Mouse (Mus musculus): ENCODE data around the gene Nol10.
"Not testable (repeated sequence)": the region's sequence is repeated elsewhere in the genome, so short reads cannot be mapped to it uniquely, and the experiment has no call there.

The Nol10 gene

GRCm38 (mm10) chr12:17411797-17412526 lies 63.7 kb downstream of the Nol10 start:
- peak; percentile 68 to 74 for DNase-seq

DNA sequence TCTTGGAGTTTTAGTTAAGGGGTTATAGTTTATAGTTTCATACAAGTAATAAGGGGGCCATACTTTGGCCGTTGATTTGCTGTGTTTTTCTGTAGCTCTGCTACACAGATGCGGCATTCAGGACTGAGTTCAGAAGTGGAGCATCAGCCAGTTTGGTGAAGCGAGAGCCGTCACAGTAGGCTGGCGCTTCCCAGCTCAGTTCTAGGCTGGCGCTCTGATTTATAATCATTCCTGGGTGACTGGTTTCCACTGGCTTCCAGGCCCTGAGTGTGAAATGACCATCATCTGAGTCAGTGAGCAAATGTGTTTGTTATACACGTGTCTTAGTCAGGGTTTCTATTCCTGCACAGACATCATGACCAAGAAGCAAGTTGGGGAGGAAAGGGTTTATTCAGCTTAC lies 66.5 kb downstream of the Nol10 start:
- no peak for DNase-seq

- DNase-seq, result no peak
Observed at GRCm38 (mm10) chr12:17420168-17420810, 72.0 kb downstream of the Nol10 start.

DNA sequence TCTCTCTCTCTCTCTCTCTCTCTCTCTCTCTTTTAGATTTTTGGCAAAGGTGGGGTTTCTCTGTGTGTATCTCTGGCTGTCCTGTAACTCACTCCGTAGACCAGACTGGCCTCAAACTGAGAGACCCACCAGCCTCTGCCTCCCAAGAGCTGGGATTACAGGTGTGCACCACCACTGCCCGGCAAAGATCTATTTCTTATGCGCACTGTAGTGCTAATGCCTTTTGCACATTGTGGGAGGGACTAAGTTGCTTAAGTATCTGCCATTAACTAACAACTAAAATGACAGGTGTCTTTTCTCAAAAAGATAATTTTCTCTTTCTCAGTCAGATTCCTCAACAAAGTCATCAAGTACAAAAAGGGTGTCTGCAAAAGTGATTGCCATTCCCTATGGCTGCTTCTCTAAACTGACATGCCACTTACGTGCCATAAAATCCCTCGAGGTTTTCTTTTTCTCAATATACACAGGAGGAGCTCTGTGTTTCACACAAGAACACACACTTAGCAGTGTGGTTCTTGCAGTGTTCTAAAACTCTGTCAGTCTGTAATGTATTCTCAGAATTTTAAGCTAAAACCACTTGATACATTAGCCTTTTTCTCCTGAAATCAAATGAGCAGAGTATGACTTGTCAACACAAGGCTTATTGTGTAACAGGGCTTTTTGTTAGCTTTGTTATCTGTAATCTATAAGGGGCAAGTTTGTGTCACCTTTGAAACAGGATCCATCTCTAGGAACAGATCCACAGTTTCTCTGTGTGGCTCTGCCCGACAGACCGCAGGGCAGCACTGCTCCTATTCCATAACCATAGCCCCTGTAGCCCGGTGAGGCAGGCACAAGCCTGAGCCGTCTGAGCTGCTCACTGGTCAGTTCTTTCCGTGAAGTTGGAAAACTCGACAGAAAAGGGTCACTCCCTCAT lies 77.3 kb downstream of the Nol10 start:
- no peak for DNase-seq

DNA sequence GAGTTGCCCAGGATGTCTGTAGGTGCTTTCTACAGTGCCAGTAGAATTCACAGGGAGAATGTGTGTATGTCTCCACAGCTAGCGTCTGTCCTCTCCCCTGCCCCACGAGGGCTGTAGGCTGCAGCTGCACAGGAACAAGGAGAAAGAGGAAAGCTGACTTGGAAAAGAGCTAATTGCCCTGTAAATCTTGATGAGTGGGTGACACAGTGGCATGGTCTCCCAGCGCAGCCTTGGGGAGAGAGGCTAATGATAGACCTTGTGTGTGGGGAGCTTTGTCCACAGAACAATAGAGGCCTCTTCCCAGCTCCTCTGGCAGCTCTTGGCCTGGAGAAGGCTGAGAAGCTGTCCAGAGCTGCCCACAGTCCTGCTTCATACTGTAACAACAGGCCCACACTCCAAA lies 78.5 kb downstream of the Nol10 start:
- DNase-seq, result no peak

GRCm38 (mm10) chr12:17430578-17430977 lies 82.3 kb downstream of the Nol10 start:
- DNase-seq, result no peak

- no peak for DNase-seq
Observed at GRCm38 (mm10) chr12:17431166-17431565, 82.9 kb downstream of the Nol10 start.

- DNase-seq, result no peak
Observed at GRCm38 (mm10) chr12:17431812-17432332, 83.6 kb downstream of the Nol10 start.

GRCm38 (mm10) chr12:17433712-17434111 lies 85.5 kb downstream of the Nol10 start:
- no peak for DNase-seq

- no peak for DNase-seq
Observed at GRCm38 (mm10) chr12:17436471-17436870, 88.2 kb downstream of the Nol10 start.

DNA sequence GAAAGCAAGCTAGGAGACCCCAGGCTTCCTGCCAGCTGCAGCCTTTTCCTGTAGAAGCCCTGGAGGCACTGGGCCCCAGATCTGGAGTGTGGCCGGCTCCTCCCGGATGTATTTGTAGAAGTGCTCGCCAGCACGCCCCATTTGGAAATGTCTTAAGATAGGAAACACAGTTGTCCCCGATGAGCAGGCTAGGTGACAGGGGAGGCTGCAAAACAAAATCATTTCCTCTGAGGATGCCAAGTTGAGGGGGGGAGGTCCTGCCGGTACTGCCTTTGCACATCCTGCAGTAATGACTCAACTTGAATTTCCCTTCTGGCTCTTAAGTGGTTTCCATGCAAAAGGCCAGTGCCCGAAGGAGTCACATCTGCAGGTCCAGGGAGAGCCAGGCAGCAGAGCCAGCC lies 92.0 kb downstream of the Nol10 start:
- no peak for DNase-seq

DNA sequence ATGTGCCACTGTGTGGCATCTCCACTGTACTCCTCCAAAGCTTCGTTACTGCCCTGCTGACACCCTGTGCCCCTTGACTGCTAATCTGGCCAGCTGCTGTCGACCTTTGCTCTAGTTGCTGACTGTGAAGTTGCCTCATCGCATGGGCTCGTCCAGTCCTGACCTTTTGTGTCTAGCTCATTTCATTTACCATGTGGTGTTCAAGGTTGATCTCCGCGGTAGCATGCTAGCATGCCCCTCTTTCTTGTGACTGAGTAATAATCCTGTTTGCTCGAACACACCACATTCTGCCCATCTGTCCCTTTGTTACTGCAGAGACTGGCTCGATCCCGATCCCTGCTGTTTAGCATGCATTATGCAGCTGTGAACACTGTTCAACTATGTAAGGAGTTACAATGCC lies 93.2 kb downstream of the Nol10 start:
- no peak for DNase-seq

GRCm38 (mm10) chr12:17444406-17444805 lies 96.1 kb downstream of the Nol10 start:
- DNase-seq, result no peak

DNA sequence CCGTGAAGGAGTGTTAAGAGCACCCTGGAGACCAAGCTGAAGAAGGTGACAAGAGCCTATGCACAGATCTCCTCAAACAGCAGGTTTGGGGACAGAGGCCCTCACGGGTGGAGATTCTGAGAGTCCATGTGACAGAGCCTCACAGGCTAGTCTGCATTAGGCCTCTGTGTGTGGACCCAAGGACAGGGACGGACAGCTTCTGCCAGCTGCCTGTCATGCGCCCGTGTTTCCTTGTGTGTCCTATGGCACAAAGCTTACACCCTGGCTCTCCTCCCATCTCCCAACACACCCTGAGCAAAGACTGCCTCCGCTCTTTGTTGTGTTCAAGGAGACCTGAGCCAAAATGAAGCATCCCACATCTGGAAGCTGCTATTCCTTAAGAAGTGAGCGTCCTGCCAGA lies 97.0 kb downstream of the Nol10 start:
- no peak for DNase-seq

- no peak for DNase-seq
Observed at GRCm38 (mm10) chr12:17448781-17449180, 100.5 kb downstream of the Nol10 start.

GRCm38 (mm10) chr12:17449661-17450091 lies 101.4 kb downstream of the Nol10 start:
- no peak for DNase-seq

DNA sequence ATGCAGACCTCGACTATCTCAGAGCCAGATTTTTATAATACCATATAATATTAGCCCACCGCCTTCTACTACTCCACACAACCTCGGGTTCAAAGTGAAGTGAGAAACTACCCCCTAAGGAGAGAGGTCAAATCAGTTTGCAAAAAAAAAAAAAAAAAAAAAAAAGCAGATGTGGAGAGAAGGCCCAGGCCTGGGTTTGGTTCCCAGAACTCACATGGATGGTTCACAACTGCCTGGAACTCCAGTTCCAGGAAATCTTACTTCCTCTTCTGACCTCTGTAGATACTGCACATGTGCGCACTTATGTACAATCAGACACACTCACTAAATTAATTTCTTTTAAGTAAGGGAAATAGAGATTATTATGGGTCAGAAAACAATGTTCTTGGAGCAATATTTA lies 102.2 kb downstream of the Nol10 start:
- DNase-seq, result no peak

GRCm38 (mm10) chr12:17450908-17451307 lies 102.7 kb downstream of the Nol10 start:
- no peak for DNase-seq

DNA sequence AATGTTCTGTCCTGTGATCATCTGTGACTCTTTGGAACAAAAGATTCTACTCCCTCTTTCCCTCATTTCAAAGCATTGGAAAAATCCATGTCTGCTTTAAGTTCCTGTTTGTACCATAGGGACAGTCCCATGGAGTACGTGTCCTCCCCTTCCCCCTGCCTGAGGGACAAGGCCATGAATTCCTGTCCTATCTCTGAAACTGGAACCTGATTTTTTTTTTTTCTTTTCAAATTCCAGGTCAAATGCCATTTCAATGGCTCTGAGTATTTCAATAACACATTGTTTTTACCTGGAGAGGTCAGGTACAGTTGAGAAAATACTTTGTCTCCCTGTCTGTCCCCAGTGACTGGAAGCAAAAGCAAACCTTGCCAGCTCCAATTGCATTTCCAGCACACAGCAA lies 104.0 kb downstream of the Nol10 start:
- no peak for DNase-seq

- DNase-seq, result no peak
Observed at GRCm38 (mm10) chr12:17453918-17454317, 105.7 kb downstream of the Nol10 start.

- DNase-seq, result no peak
Observed at GRCm38 (mm10) chr12:17455096-17455495, 106.8 kb downstream of the Nol10 start.

DNA sequence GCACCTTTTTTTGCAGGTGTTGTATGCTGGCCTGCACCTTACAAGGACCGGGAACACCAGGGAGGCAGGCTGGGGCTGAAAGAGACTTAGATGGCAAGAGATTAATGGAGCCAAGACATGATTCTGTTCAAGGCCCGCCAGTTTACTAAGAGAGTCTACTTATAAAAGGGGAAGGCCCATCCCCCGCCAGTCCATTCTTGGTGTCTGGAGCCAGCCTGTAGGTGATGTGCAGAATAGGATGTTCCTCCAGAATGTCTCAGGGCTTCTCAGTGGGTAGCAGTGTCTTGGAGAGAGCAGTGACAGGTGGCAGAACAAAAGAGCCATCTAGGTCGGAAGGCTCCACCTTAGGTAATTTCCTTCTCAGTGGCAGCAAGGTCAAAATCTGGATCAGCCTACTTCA lies 111.0 kb downstream of the Nol10 start:
- not testable (repeated sequence) for DNase-seq

GRCm38 (mm10) chr12:17463706-17464105 lies 115.4 kb downstream of the Nol10 start:
- DNase-seq, result no peak

All from B cell, adult 2 months (primary cell).